12 mouse cellular contexts compared by ENCODE assay signal in the genomic region with DNA sequence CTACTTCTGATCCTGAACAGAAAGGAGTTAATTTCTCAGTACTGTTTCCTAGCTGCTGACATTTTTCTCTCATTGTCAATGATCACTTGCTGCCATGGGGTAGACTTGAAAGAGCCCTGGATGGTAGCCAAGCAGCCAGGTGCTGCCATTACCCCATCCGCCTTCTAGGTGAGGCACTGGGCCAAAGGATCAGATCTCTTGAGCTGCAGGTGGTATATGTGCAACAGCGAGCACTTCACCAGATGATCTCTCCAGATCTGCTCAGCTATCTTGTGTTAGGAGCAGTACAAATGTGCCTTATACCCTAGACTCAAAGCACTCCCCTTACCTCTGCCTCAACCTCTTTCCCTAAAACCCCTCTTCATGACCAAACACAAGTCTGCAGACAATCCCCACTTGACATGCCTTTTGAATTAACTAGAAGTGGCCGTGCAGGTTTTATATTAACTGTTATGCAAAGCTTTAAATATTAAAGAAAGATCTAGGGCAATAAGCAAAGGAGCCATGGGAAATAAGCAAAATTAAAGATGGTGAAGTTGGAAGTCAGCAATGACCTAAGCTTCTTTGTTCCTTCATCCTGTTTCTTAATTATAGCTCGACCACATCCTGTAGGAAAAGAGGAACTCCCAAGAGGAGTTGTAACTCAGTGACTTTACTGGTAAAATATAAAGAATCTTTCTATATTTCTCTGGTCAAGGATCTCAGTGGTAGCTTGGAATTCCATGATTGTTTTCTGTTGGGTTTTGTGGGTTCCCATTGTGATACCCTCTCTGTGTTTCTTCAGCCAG.
A peak's percentile ranks its signal among the peaks of the same experiment; 100 is the strongest.
DNase-seq lines count a peak whose midpoint lies in the region; ATAC-seq lines count a peak whose summit lies in the region.
"Had no signal": no experiment of that assay in that cellular context is flagged by ENCODE, and none has a peak within 500 bp of the region (broad histone marks: within the 10 kb centered on the region; RNA-seq: fewer than 3 reads in every experiment).

No protein-coding gene starts in this region.

- no peak overlapping the region for H3K4me3 ChIP-seq in hindbrain, embryonic 16.5 days (ENCODE audit: low read length)
- H3K4me3 ChIP-seq in hindbrain, embryonic 14.5 days (replicated peaks; ENCODE audit: low read length): no peak overlapping the region
- H3K4me3 ChIP-seq in midbrain, embryonic 11.5 days (ENCODE audit: low read depth, low read length): no peak overlapping the region
- H3K4me3 ChIP-seq in midbrain, embryonic 10.5 days: no peak overlapping the region

- no peak for DNase-seq in hindbrain, embryonic 14.5 days (ENCODE audit: low spot score)
- DNase-seq in midbrain, embryonic 11.5 days (ENCODE audit: low spot score, missing footprints): peak; percentile 62
- no peak for DNase-seq in midbrain, embryonic 10.5 days (ENCODE audit: low spot score)
- DNase-seq in heart, postnatal 25 days (ENCODE audit: low spot score): no peak
- DNase-seq in gastrocnemius, adult 18-20 months (ENCODE audit: low spot score): no peak
- no peak for DNase-seq in kidney, postnatal 14 days
- DNase-seq: adrenal gland, postnatal 36 days; heart, adult 11 months; liver, postnatal 0 days had no signal

- no peak overlapping the region for H3K4me2 ChIP-seq in hindbrain, embryonic 16.5 days (ENCODE audit: low read length)
- H3K4me2 ChIP-seq in hindbrain, embryonic 14.5 days (replicated peaks): no peak overlapping the region
- H3K4me2 ChIP-seq in midbrain, embryonic 11.5 days: no peak overlapping the region

- peak; percentile 37; the same call in 1 of the 2 replicates for ATAC-seq in hindbrain, embryonic 16.5 days
- ATAC-seq in hindbrain, embryonic 14.5 days (ENCODE audit: low FRiP score): no peak
- ATAC-seq in midbrain, embryonic 11.5 days (ENCODE audit: low FRiP score): no peak
- peak; percentile 72; the same call in 1 of the 2 replicates for ATAC-seq in common myeloid progenitor, adult 5-6 weeks (replicated peaks; ENCODE audit: low read depth, poor library complexity, severe bottlenecking)
- ATAC-seq: intestine, embryonic 16.5 days; liver, postnatal 0 days had no signal

- no peaks in the 10 kb centered on the region for H3K9me3 ChIP-seq in hindbrain, embryonic 16.5 days (ENCODE audit: control insufficient read depth, low read length)
- H3K9me3 ChIP-seq in hindbrain, embryonic 14.5 days (ENCODE audit: control insufficient read depth, low read length): no peaks in the 10 kb centered on the region
- no peaks in the 10 kb centered on the region for H3K9me3 ChIP-seq in midbrain, embryonic 11.5 days (ENCODE audit: control insufficient read depth, low read length)
- no peaks in the 10 kb centered on the region for H3K9me3 ChIP-seq in midbrain, embryonic 10.5 days (replicated peaks)

- H3K9ac ChIP-seq in hindbrain, embryonic 16.5 days (ENCODE audit: low read depth, low read length): no peak overlapping the region
- no peak overlapping the region for H3K9ac ChIP-seq in hindbrain, embryonic 14.5 days
- H3K9ac ChIP-seq in midbrain, embryonic 11.5 days (ENCODE audit: low read length): no peak overlapping the region
- H3K9ac ChIP-seq: liver, postnatal 0 days had no signal

- H3K27me3 ChIP-seq in hindbrain, embryonic 16.5 days (replicated peaks; ENCODE audit: control insufficient read depth, insufficient read depth, low read length): no peaks in the 10 kb centered on the region
- no peaks in the 10 kb centered on the region for H3K27me3 ChIP-seq in hindbrain, embryonic 14.5 days (ENCODE audit: control insufficient read depth, insufficient read depth, low read length)
- H3K27me3 ChIP-seq in midbrain, embryonic 11.5 days (ENCODE audit: control insufficient read depth, insufficient read depth, low read length): no peaks in the 10 kb centered on the region
- H3K27me3 ChIP-seq in midbrain, embryonic 10.5 days (ENCODE audit: low read depth, poor library complexity, severe bottlenecking): no peaks in the 10 kb centered on the region

- WGBS in hindbrain, embryonic 16.5 days: 67% methylated on average over 4 of the region's 4 CpGs
- WGBS in hindbrain, embryonic 14.5 days: 72% methylated on average over 4 of the region's 4 CpGs
- 87% methylated on average over 4 of the region's 4 CpGs for WGBS in midbrain, embryonic 11.5 days
- WGBS in midbrain, embryonic 10.5 days: 82% methylated on average over 4 of the region's 4 CpGs

- H3K4me1 ChIP-seq in hindbrain, embryonic 16.5 days (ENCODE audit: control insufficient read depth, insufficient read depth, low read depth, low read length): no peaks in the 10 kb centered on the region
- no peaks in the 10 kb centered on the region for H3K4me1 ChIP-seq in hindbrain, embryonic 14.5 days (replicated peaks; ENCODE audit: control insufficient read depth, insufficient read depth, low read length)
- H3K4me1 ChIP-seq in midbrain, embryonic 11.5 days (ENCODE audit: control insufficient read depth, insufficient read depth, low read length): no peaks in the 10 kb centered on the region
- H3K4me1 ChIP-seq in midbrain, embryonic 10.5 days: no peaks in the 10 kb centered on the region

- no peak overlapping the region for H3K27ac ChIP-seq in hindbrain, embryonic 16.5 days (ENCODE audit: low read depth, low read length)
- no peak overlapping the region for H3K27ac ChIP-seq in hindbrain, embryonic 14.5 days
- H3K27ac ChIP-seq in midbrain, embryonic 11.5 days (ENCODE audit: low read depth, low read length): no peak overlapping the region
- no peak overlapping the region for H3K27ac ChIP-seq in midbrain, embryonic 10.5 days (replicated peaks)

- intact Hi-C loops in heart, postnatal 25 days (cut with DNase I): no loop called here

- no peaks in the 10 kb centered on the region for H3K36me3 ChIP-seq in hindbrain, embryonic 16.5 days (ENCODE audit: control insufficient read depth, insufficient read depth, low read length)
- no peaks in the 10 kb centered on the region for H3K36me3 ChIP-seq in hindbrain, embryonic 14.5 days (replicated peaks; ENCODE audit: control insufficient read depth, insufficient read depth)
- no peaks in the 10 kb centered on the region for H3K36me3 ChIP-seq in midbrain, embryonic 11.5 days (ENCODE audit: control insufficient read depth, insufficient read depth, low read length)
- H3K36me3 ChIP-seq in midbrain, embryonic 10.5 days: no peaks in the 10 kb centered on the region

Comparison
In these comparisons a context has a peak if more than half of its experiments do, and no peak if none do; other contexts are left out.
1. ATAC-seq: peak in hindbrain, embryonic 16.5 days (single experiment) and common myeloid progenitor, adult 5-6 weeks (single experiment); none in hindbrain, embryonic 14.5 days (single experiment) and midbrain, embryonic 11.5 days (single experiment).